Mouse (Mus musculus) lung, embryonic 14.5 days (tissue): ENCODE data around the gene Phkb. TPM values are rescaled to one million over a fixed set of nuclear protein-coding genes. Genes with fewer than 3 reads are reported as not detected.

Source experiments
- ATAC-seq: fragments of 200-750 bp; cut with Nextera tagmentation; 2 replicates; pipeline ENCODE4 v1.8.0; 2017; ENCODE audit warnings: mild to moderate bottlenecking, moderate TSS enrichment, moderate library complexity; ENCODE audit not compliant: insufficient read depth
- DNase-seq: peaks from one replicate; pipeline ENCODE4 v3.0.0-alpha.2; 2015
- H3K27ac ChIP-seq: fragments of 300-500 bp; sonication (generic); 2 replicates; pipeline ENCODE4 v1.5.1; 2014; ENCODE audit warnings: low read depth, mild to moderate bottlenecking, moderate library complexity
- H3K27me3 ChIP-seq: fragments of 300-500 bp; sonication (generic); 2 replicates; pipeline ENCODE4 v1.6.1; 2014; ENCODE audit warnings: low read length, control low read depth; ENCODE audit not compliant: insufficient read depth
- H3K36me3 ChIP-seq: fragments of 300-500 bp; sonication (generic); 2 replicates; pipeline ENCODE4 v1.6.1; 2014; ENCODE audit warnings: control low read depth; ENCODE audit not compliant: insufficient read depth
- H3K4me1 ChIP-seq: fragments of 300-500 bp; sonication (generic); 2 replicates; pipeline ENCODE4 v1.6.1; 2014; ENCODE audit warnings: antibody characterized with exemption, control low read depth; ENCODE audit not compliant: insufficient read depth
- H3K4me2 ChIP-seq: fragments of 300-500 bp; sonication (generic); 2 replicates; pipeline ENCODE4 v1.6.1; 2014; ENCODE audit warnings: mild to moderate bottlenecking
- H3K4me3 ChIP-seq: fragments of 300-500 bp; sonication (generic); 2 replicates; pipeline ENCODE4 v1.5.1; 2014; ENCODE audit warnings: low read depth, low read length
- H3K9ac ChIP-seq: fragments of 300-500 bp; sonication (generic); 2 replicates; pipeline ENCODE4 v1.6.1; 2014
- H3K9me3 ChIP-seq: fragments of 300-500 bp; sonication (generic); 2 replicates; pipeline ENCODE4 v1.6.1; 2016; ENCODE audit warnings: low read depth, low read length, control low read depth
- CTCF ChIP-seq: IDR thresholded peaks from 2 replicates; pipeline ENCODE4 v1.5.1; 2016; ENCODE audit warnings: antibody characterized with exemption, low read depth
- WGBS: fragments of 180-500 bp; shearing (Covaris S2); extraction: QIAGEN DNeasy Blood & Tissue Kit; methylation state at CpG from one replicate; pipeline ENCODE4 v1.1.7; 2014; 5-methylcytosine and 5-hydroxymethylcytosine counted together
- polyA plus RNA-seq: library from polyadenylated mRNA; unstranded; fragments of >200 nt; fragmentation: Nextera tagmentation; extraction: Ambion mirVana; gene quantifications from 2 replicates; pipeline ENCODE4 v1.2.1, GENCODE M21; 2014

The Phkb gene
- polyA plus RNA-seq, 1 experiment from 2014 or later, result 49.6 TPM

DNA sequence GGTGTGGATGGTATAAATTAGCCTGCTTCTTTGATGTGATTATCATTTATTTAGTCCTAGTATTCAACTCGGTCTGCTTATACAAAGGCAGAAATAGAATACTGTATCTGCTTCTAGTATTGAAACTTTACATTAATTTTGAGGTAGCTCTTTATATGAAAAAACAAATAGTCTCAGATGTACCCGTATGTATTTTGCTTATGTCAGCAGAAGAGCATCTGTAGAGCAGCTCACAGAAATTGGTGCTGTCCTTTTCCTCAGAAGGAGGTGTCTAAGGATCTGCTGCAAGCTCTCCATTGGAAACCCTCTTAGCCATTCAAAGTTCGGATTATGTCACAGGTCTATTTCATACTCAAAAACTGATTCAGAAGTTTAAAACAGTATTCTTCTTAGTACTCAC, 210.1 kb downstream of the Phkb start:
- H3K9ac ChIP-seq, result no peak overlapping the region
- ATAC-seq, result no peak

GRCm38 (mm10) chr8:86052003-86052402, 211.2 kb downstream of the Phkb start:
- no peak overlapping the region for H3K27ac ChIP-seq
- no peak overlapping the region for H3K4me2 ChIP-seq
- H3K9me3 ChIP-seq, result no peaks in the 10 kb centered on the region
- no peak for TF ChIP-seq CTCF
- ATAC-seq (no peak), DNase-seq (no peak)
- H3K9ac ChIP-seq, result no peak overlapping the region
- WGBS, result 82% methylated on average over 4 of the region's 4 CpGs
- no peaks in the 10 kb centered on the region for H3K4me1 ChIP-seq
- peaks cover 5% of the 10 kb centered on the region; the same call in 1 of the 2 replicates for H3K36me3 ChIP-seq
- H3K27me3 ChIP-seq, result no peaks in the 10 kb centered on the region
- no peak overlapping the region for H3K4me3 ChIP-seq

More for the DNA sequence above, 210.1 kb downstream of the Phkb start:
- no peak for TF ChIP-seq CTCF
- Histone ChIP-seq H3K9me3 (no peaks in the 10 kb centered on the region), H3K27ac (no peak overlapping the region), H3K4me2 (no peak overlapping the region), H3K27me3 (no peaks in the 10 kb centered on the region), H3K4me1 (no peaks in the 10 kb centered on the region), H3K36me3 (no peaks in the 10 kb centered on the region), H3K4me3 (no peak overlapping the region)
- 82% methylated on average over 3 of the region's 3 CpGs for WGBS
- no peak for DNase-seq

DNA sequence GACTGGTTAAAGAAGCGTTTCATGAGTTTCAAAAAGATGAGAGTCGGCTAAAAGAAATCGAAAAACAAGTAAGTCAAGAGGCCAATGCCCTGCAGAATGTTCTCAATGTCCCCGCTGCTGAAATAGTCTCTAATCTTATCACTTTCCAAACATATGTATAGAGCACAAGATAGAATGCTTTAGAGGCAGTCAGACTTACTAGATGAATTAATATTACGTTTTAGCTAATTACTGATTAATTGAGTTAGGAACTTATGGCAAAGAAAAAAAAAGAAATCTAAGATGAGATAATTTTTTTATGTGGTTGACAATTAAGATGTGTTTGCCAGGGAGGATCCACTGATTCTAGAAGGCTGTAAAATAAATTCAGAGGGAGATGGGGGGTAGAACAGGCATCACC, 217.9 kb downstream of the Phkb start:
- 69% methylated on average over 5 of the region's 5 CpGs for WGBS
- no peaks in the 10 kb centered on the region for H3K27me3 ChIP-seq
- peaks cover 13% of the 10 kb centered on the region; the same call in 1 of the 2 replicates for H3K36me3 ChIP-seq
- H3K9ac ChIP-seq, result no peak overlapping the region
- no peaks in the 10 kb centered on the region for H3K9me3 ChIP-seq
- no peak overlapping the region for H3K4me3 ChIP-seq
- no peak for ATAC-seq
- no peak overlapping the region for H3K4me2 ChIP-seq
- H3K4me1 ChIP-seq, result no peaks in the 10 kb centered on the region
- no peak for DNase-seq
- no peak overlapping the region for H3K27ac ChIP-seq
- TF ChIP-seq CTCF, result no peak

- H3K9ac ChIP-seq, result no peak overlapping the region
- H3K27me3 ChIP-seq, result no peaks in the 10 kb centered on the region
- DNase-seq (peak; percentile 2), ATAC-seq (no peak)
- H3K27ac ChIP-seq, result no peak overlapping the region
- H3K4me3 ChIP-seq, result no peak overlapping the region
- no peaks in the 10 kb centered on the region for H3K4me1 ChIP-seq
- 65% methylated on average over 5 of the region's 5 CpGs for whole genome bisulfite sequencing
- no peak for TF ChIP-seq CTCF
- no peak overlapping the region for H3K4me2 ChIP-seq
- H3K9me3 ChIP-seq, result no peaks in the 10 kb centered on the region
- H3K36me3 ChIP-seq, result peaks cover 13% of the 10 kb centered on the region; the same call in 1 of the 2 replicates
These were observed 218.4 kb downstream of the Phkb start for GRCm38 (mm10) chr8:86059130-86059529.

DNA sequence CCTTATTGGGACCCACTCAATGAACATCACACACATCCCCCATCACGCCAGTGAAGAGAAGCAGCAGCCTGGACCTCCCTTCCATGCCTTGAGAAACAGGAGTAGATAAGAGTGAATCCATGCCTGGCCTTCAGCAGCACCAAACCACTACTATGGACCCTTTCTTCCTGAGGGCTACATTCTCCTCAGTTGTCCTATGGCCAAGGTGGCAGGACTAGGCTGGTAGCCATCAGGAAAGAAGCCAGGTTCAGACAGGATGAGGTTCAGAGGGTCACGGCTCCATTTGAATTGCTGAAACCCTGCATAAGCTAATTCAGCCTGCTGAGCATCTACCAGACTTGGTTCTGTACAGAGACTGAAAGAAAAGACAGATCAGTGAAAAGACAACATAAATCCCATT, 222.7 kb downstream of the Phkb start:
- ATAC-seq, result no peak

DNA sequence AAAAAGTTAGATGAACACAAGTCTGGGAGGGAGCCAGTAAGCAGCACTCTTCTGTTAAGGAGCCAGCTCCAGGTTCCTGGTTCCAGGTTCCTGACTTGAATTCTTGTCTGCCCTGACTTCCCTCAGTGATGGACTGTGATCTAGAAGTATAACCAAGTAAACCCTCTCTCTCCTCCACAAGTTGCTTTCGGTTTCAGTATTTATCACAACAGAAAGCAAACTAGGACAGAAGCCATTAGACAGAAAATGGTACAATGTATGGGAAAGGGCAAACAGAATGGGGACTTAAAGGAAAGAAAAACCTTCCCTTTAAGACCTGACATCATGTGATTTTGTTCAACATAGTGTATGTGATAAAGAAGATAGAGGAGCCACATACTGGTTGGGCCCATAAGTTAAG, 238.7 kb downstream of the Phkb start:
- WGBS, result 98% methylated on average over 1 of the region's 1 CpGs

More for the DNA sequence above, 222.7 kb downstream of the Phkb start:
- WGBS, result 90% methylated on average over 2 of the region's 2 CpGs
- TF ChIP-seq CTCF, result no peak
- H3K4me3 ChIP-seq, result no peak overlapping the region
- no peaks in the 10 kb centered on the region for H3K9me3 ChIP-seq
- no peak overlapping the region for H3K27ac ChIP-seq
- H3K36me3 ChIP-seq, result peaks cover 2% of the 10 kb centered on the region; the same call in 1 of the 2 replicates
- DNase-seq, result no peak
- H3K4me2 ChIP-seq, result no peak overlapping the region
- H3K27me3 ChIP-seq, result no peaks in the 10 kb centered on the region
- no peaks in the 10 kb centered on the region for H3K4me1 ChIP-seq
- no peak overlapping the region for H3K9ac ChIP-seq

GRCm38 (mm10) chr8:86083346-86083745, 242.6 kb downstream of the Phkb start:
- Histone ChIP-seq H3K27me3 (no peaks in the 10 kb centered on the region), H3K9me3 (no peaks in the 10 kb centered on the region), H3K4me1 (no peaks in the 10 kb centered on the region), H3K4me3 (no peak overlapping the region), H3K27ac (no peak overlapping the region), H3K4me2 (no peak overlapping the region), H3K9ac (no peak overlapping the region), H3K36me3 (no peaks in the 10 kb centered on the region)
- WGBS, result 65% methylated on average over 4 of the region's 4 CpGs
- no peak for ATAC-seq
- no peak for TF ChIP-seq CTCF
- DNase-seq, result no peak

More for the DNA sequence above, 238.7 kb downstream of the Phkb start:
- ATAC-seq (no peak), DNase-seq (no peak)
- Histone ChIP-seq H3K4me3 (no peak overlapping the region), H3K27me3 (no peaks in the 10 kb centered on the region), H3K4me2 (no peak overlapping the region), H3K9ac (no peak overlapping the region), H3K27ac (no peak overlapping the region), H3K4me1 (no peaks in the 10 kb centered on the region), H3K9me3 (no peaks in the 10 kb centered on the region), H3K36me3 (no peaks in the 10 kb centered on the region)
- no peak for TF ChIP-seq CTCF

GRCm38 (mm10) chr8:86086791-86087190, 246.0 kb downstream of the Phkb start:
- WGBS, result 81% methylated on average over 2 of the region's 2 CpGs
- Histone ChIP-seq H3K4me2 (no peak overlapping the region), H3K9me3 (no peaks in the 10 kb centered on the region), H3K27ac (no peak overlapping the region), H3K27me3 (no peaks in the 10 kb centered on the region), H3K9ac (no peak overlapping the region), H3K4me1 (no peaks in the 10 kb centered on the region), H3K4me3 (no peak overlapping the region), H3K36me3 (no peaks in the 10 kb centered on the region)
- DNase-seq, result no peak
- no peak for TF ChIP-seq CTCF
- no peak for ATAC-seq
